Mouse (Mus musculus): ENCODE measurements at regions not wholly inside any gene's neighbourhood (a gene's known extent, or its start where the extent isn't known, plus 50 kb on each side); places are given as distances from the start of the nearest gene placed in this dataset.

- TF ChIP-seq CTCF (IDR thresholded peaks at IDR 0.05; ENCODE audit: borderline replicate concordance, insufficient read depth, low read depth, low read length), result no peak
- no peak for TF ChIP-seq POLR2A (IDR thresholded peaks at IDR 0.05; ENCODE audit: borderline replicate concordance, insufficient read depth, low read length)
Measured at GRCm38 (mm10) chr6:101537581-101537980, 159.9 kb upstream of the Pdzrn3 start.

All from cerebellum, adult 2 months (tissue).